Mouse (Mus musculus) thymus, adult 2 months (tissue): ENCODE data around the gene Gm7257. TPM values are rescaled to one million over a fixed set of nuclear protein-coding genes. Genes with fewer than 3 reads are reported as not detected.

ENCODE experiments used
- DNase-seq: peaks from one replicate; pipeline ENCODE4 v3.0.0; 2021
- H3K27ac ChIP-seq: fragments of 200-500 bp; 2 replicates; pipeline ENCODE4 v1.5.1; 2012; ENCODE audit warnings: low read length, control low read depth; ENCODE audit not compliant: control insufficient read depth, insufficient read depth
- H3K27me3 ChIP-seq: fragments of 200-500 bp; 2 replicates; pipeline ENCODE4 v1.6.1; 2012; ENCODE audit warnings: mild to moderate bottlenecking, low read length, moderate library complexity, mixed read lengths; ENCODE audit not compliant: control insufficient read depth, insufficient read depth
- H3K36me3 ChIP-seq: fragments of 200-500 bp; 2 replicates; pipeline ENCODE4 v1.6.1; 2012; ENCODE audit warnings: mild to moderate bottlenecking, low read length, moderate library complexity; ENCODE audit not compliant: control insufficient read depth, insufficient read depth
- H3K4me1 ChIP-seq: fragments of 200-500 bp; replicated peaks from 2 replicates; pipeline ENCODE4 v1.6.1; 2012; ENCODE audit warnings: low read length; ENCODE audit not compliant: control insufficient read depth, insufficient read depth
- H3K4me3 ChIP-seq: fragments of 200-500 bp; 2 replicates; pipeline ENCODE4 v1.5.1; 2012; ENCODE audit warnings: mild to moderate bottlenecking, low read length, control low read depth, moderate library complexity; ENCODE audit not compliant: control insufficient read depth, insufficient read depth
- CTCF ChIP-seq: fragments of 200-500 bp; IDR thresholded peaks from 2 replicates; pipeline ENCODE4 v1.5.1; 2012; ENCODE audit warnings: mild to moderate bottlenecking, control low read depth, low read length, moderate library complexity, borderline replicate concordance; ENCODE audit not compliant: control insufficient read depth, poor library complexity, insufficient read depth; ENCODE audit errors: extremely low read depth
- POLR2A ChIP-seq: fragments of 200-500 bp; IDR thresholded peaks from 2 replicates; pipeline ENCODE4 v1.6.1; 2012; ENCODE audit warnings: mild to moderate bottlenecking, low read length, control low read depth, moderate library complexity; ENCODE audit not compliant: control insufficient read depth, poor library complexity, insufficient read depth; ENCODE audit errors: extremely low read depth
- WGBS: fragments of 180-500 bp; shearing (Covaris S2); methylation state at CpG from one replicate; pipeline ENCODE4 v1.1.7; 2018; 5-methylcytosine and 5-hydroxymethylcytosine counted together
- polyA plus RNA-seq: library from polyadenylated mRNA; depleted of rRNA; stranded (reverse); fragments of >200 nt; gene quantifications from 2 replicates; pipeline ENCODE4 v1.2.3, GENCODE M21; 2012; rRNA removed

Gene Gm7257
- polyA plus RNA-seq: not detected in 2 replicates

DNA sequence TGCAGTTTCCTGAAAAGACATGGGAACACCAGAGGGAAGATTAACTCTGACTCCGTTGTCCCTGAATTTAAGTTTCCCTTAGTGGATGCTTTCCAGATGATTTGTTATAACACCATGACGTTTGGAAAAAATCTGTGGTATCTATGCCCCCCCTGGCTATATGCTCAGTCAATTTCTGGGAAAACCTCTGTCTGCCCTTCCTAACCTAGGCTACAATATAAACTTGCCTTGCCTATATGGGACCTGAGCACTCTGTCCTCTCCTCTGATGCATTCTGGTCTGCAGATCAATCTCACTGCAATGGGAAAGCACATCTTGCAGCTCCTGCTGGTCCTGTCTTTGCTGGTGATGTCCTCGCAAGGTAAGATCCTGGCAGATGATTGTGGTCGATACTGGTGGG, at the start of gene Gm7257:
TSS of gene Gm7257 (plus strand) at position 301 of the 400 bp plus-strand sequence.
- 81% methylated on average over 4 of the region's 4 CpGs for WGBS
- TF ChIP-seq POLR2A (no peak), CTCF (no peak)

DNA sequence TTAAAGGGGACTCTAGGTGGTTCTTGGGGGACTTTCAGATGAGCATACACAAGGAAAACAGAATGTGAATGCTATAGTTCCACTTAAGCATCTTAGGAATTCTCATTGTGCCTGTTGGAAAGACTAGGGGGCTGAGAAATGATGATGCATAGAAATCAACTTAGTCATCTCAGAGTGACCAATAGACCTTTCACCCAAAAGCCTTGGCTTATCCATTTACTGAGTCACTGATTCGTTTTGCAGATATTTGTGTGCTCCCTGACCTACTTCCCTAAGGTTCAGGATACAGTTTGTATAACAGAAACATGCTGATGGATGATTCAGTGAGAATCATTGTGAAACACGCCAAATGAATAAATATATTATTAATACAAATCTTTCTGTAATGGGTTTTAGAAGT, 28.7 kb upstream of the Gm7257 start:
- no peak overlapping the region for H3K27ac ChIP-seq
- H3K36me3 ChIP-seq: no peaks in the 10 kb centered on the region
- WGBS: 51% methylated on average over 2 of the region's 2 CpGs
- H3K4me3 ChIP-seq: no peak overlapping the region
- TF ChIP-seq POLR2A: no peak
- no peak for TF ChIP-seq CTCF
- no peaks in the 10 kb centered on the region for H3K27me3 ChIP-seq
- no peak for DNase-seq
- H3K4me1 ChIP-seq: no peaks in the 10 kb centered on the region

More for the DNA sequence above, at the start of gene Gm7257:
- H3K4me3 ChIP-seq: no peak within 1 kb of the TSS
- no peak within 1 kb of the TSS for H3K27ac ChIP-seq
- no peaks in the 10 kb centered on the region for H3K36me3 ChIP-seq
- no peaks in the 10 kb centered on the region for H3K27me3 ChIP-seq
- no peaks in the 10 kb centered on the region for H3K4me1 ChIP-seq
- no peak for DNase-seq

DNA sequence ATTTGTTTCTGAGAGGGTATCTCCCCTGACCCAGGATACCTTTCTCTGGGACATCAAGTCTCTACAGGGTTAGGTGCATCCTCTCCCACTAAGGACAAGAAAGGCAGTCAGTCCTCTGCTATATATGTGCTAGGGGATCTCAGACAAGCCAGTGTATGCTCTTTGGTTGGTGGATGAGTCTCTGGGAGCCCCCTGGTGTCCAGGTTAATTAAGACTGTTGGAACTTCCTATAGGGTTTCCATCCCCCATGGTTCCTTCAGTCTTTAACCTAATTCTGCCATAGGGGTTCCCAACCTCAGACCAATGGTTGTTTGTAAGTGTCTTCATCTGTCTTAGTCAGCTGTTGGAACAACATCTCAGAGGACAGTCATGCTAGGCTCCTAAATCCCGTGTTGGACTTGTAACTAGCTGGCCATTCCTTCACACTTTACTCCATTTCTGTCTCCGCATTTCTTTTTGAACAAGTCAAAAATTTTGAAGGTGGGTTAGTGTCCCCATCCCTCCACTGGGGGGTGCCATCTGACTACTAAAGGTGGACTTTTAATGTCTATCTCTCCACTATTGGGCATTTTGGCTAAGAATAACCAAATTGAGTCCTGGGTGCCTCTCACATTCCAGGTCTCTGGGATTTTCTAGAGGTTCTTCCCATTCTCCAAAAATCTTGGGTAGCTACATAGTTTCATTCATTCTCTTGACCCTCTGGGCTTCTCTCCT, 3.5 kb downstream of the Gm7257 start:
- 39% methylated on average over 2 of the region's 2 CpGs for WGBS
- Histone ChIP-seq H3K27me3 (no peaks in the 10 kb centered on the region), H3K4me1 (no peaks in the 10 kb centered on the region), H3K36me3 (no peaks in the 10 kb centered on the region), H3K27ac (no peak overlapping the region), H3K4me3 (no peak overlapping the region)
- TF ChIP-seq POLR2A (no peak), CTCF (no peak)
- no peak for DNase-seq

DNA sequence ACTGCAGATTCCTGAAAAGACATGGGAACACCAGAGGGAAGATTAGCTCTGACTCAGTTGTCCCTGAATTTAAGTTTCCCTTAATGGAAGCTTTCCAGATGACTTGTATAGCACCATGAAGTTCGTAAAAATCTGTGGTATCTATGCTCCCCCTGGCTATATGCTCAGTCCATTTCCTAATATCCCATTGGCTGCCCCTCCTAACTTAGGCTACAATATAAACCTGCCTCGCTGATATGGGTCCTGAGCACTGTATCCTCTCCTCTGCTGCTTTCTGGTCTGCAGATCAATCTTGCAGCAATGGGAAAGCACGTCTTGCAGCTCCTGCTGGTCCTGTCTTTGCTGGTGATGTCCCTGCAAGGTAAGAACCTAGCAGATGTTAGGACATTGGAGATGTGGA, 43.7 kb downstream of the Gm7257 start, which contains the start of gene Gm9513:
TSS of gene Gm9513 (plus strand) at position 301 of the 400 bp plus-strand sequence.
- WGBS: 71% methylated on average over 3 of the region's 3 CpGs
- Histone ChIP-seq H3K36me3 (no peaks in the 10 kb centered on the region), H3K27me3 (no peaks in the 10 kb centered on the region), H3K4me3 (no peak within 1 kb of the TSS), H3K27ac (no peak within 1 kb of the TSS), H3K4me1 (no peaks in the 10 kb centered on the region)
- no peak for DNase-seq
- no peak for TF ChIP-seq POLR2A

Other genes with a start within 250 kb of the Gm7257 start
- gene Gm9513, start 43.8 kb downstream of the Gm7257 start, polyA plus RNA-seq: not detected in 2 replicates
- not detected in 2 replicates for gene Gm5615, start 110.1 kb downstream of the Gm7257 start, polyA plus RNA-seq
- gene Gm17689, start 150.8 kb downstream of the Gm7257 start, polyA plus RNA-seq: not detected in 2 replicates
- 0.18 and 0.61 TPM in 2 replicates for gene A630095E13Rik, start 211.5 kb downstream of the Gm7257 start, polyA plus RNA-seq